Mouse (Mus musculus): Measurements from ENCODE around the gene Ppfia4.

The Ppfia4 gene

DNA sequence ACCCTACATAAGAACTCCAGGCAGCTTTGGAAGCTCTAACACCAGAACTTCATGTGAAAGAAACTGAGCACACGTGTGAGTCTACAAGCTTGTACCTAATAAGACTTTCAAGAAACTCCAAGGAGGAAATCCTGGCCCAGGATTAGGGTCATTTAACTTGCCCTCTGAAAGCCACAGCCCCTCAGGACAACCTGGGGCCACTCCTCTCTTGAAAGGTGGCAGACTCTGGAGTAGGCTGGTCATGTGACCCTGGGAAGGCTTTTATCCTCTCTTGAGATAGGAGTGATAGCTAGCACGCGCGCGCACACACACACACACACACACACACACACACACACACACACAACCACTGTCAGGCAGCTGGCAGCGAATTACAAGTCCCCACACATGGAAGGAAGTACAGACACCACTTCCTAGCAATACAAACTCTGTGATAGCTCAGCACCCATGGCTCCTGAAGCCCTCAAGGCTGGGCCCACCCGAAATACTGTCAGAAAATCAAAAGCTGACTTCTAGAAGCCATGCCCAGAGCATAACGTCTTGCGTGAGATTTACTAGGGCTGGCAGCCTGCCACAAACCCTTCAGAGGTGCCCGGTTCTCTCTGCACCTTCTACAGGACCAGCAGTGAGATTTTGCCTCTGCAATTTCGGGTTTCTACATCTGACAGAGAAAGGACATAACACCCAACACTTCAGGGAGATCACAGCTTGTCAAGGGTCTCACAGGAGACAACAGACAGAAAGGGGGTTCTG, 4.4 kb upstream of the Ppfia4 start:
- no peak for DNase-seq

DNA sequence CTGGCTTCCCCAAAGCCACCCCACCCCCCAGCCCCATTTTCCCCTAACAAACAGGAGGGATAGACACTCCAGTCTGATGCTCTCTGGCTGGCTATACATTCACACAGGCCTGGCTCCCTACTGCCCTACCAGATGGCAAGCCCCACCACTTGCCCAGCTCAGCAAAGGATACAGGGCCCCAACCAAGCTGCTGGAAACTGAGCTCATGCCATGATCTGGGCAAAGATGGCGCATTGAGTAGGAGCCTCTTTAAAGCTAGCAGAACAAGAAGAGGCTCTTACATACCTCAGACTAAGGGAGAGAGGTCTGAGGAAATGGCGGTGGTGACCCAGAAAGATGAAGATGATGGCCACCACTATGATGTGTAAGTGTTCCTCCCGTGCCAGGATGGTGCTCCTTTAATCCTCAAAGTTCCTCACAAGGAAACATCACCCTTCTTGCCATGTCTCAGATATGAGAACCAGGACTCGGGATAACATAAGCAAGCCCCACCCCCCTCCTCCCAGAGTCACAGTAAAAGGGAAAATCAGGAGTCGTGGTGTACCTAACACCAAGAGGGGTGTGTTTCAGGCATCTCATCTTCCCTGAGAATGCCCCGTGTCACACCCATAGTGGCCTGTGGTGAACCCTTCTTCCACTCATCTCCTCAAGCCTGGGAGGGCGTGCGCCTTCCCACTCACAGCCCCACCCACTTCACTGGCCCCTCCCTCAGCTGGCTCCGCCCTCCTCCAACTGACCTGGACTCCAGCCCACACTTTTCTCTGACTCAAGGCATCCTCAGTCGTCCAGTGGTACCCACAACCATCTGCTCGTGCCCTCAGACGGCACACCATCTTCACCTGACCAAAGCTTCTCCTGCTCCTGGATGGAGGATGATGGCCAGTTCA, 3.4 kb upstream of the Ppfia4 start:
- no peak for DNase-seq

GRCm38 (mm10) chr1:134335211-134335923, 2.6 kb upstream of the Ppfia4 start:
- DNase-seq = no peak

- no peak for DNase-seq
These were observed 1.5 kb upstream of the Ppfia4 start for GRCm38 (mm10) chr1:134334111-134334827.

DNA sequence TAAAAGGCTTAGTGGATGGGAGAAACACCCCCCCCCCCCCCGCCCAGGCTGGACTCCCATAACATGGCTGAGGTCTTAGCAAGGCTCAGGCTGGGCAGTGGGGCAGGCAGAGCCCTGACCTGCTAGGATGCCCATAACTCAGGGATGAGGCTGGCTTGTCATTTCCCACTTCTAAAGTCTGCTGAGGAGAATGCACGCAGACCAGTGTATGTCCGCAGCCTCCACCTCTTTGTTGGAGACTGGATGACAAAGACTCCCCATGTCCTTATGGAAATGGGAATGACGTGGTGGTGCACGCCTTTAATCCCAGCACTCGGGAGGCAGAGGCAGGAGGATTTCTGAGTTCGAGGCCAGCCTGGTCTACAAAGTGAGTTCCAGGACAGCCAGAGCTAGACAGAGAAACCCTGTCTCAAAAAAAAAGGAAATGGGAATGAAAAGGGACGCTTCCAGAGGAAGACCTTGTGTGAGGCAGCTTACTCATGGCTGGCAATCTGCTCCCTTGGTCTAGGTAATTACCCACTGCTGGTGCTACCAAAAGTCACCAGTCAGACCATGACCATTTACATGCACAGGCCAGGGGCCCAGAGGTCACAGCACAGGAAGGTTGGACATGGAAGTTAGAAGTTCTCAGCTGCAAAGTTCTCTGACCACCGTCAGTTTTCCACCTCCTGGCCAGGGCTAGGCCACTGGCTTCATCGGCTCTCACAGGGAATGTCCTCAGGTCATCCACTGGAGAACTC, 813 bp upstream of the Ppfia4 start:
- no peak for DNase-seq

- DNase-seq = peak in 1 of 2 experiments; percentile 32
These were observed 671 bp downstream of the Ppfia4 start for GRCm38 (mm10) chr1:134331879-134332635.

GRCm38 (mm10) chr1:134326841-134327346, 5.8 kb downstream of the Ppfia4 start:
- DNase-seq = no peak

DNA sequence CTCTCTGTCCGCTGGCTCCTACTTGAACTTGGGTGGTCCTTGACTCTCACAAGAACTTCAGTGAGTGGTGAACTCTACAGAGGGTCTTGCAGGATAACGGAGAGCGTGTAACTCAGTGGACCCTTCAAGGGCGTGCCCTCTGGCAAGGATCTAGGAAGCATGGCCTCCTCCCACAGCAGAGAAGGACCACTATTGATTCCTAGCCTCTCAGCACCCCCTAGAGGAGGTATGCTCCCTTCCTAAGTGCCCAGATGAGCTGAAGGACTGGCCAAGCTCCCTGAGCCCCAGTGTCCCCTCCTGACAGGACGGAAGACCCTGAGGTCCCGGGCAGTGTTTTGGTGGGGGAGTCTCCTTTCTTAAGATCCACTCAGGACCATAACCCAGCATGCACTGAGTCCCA, 10.1 kb downstream of the Ppfia4 start:
- no peak for DNase-seq

DNA sequence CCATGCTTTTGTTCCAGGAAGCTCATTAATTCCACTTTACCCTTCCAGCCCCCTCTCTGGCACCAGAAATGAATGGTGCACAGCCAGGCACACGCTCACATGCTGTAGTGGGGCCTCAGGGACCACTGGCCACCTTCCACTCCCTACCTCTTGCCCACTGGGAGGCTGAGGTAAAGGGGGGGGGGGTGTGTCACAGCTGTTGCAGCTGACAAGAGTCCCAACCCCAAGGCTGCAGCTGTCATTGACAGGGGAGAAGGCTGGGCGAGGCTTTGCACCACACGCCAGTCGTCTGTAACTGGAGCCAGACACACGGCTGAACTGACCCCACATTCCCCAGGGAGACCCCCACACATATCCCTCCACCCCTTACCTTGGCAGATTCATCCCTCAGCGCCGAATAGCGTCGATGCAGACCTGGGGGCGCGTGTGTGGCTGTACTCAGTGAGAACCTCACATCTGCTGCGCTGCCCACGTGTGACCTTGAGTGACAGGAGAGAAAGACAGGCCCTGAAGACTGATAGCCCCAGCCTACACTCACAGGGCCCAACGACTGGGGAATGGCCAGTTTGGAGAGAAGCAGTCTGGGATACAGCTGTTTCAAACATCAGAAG, 11.9 kb downstream of the Ppfia4 start:
- DNase-seq = no peak

DNA sequence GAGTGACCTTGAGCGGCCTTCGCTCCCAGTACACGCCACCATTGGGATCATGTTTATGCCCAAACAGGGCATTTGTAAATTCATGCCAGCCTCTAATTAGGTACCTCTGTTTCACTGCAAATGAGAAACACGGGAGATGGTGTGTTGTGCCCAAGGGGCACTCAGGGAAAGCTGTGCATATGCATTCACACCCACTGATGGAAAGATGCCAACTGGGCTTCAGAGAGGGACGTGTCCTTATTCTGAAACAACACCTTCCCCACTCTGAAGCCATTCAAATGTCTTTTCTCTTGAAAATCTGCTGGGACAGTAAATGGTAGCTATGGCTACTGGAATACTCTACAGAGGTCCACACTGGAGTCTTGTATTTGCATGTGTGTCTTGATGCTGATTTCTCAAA, 14.5 kb downstream of the Ppfia4 start:
- no peak for DNase-seq

- DNase-seq = no peak
These were observed 16.4 kb downstream of the Ppfia4 start for GRCm38 (mm10) chr1:134316361-134316760.

GRCm38 (mm10) chr1:134315181-134315580, 17.5 kb downstream of the Ppfia4 start:
- no peak for DNase-seq

GRCm38 (mm10) chr1:134311760-134312159, 21.0 kb downstream of the Ppfia4 start:
- no peak for DNase-seq

GRCm38 (mm10) chr1:134310729-134311128, 22.0 kb downstream of the Ppfia4 start:
- no peak for DNase-seq

DNA sequence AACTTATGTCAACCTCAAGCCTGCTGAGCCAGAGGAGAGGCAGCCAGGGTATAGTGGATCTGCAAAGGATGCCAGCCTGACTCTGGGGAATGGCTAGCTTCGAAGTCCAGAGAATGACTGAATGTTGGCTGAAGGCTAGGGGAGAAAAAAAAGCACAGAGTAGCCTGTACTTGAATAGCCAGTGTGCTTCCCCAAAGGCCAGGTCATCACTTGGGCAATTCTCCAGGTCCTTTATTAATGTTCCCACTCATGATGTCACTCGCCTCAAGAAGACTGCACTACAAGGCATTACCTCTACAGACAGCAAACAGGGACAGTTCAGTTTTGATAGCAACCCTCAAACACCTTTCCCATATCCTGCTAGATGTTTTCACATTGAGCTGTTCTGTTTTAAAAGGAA, 22.4 kb downstream of the Ppfia4 start:
- no peak for DNase-seq

DNA sequence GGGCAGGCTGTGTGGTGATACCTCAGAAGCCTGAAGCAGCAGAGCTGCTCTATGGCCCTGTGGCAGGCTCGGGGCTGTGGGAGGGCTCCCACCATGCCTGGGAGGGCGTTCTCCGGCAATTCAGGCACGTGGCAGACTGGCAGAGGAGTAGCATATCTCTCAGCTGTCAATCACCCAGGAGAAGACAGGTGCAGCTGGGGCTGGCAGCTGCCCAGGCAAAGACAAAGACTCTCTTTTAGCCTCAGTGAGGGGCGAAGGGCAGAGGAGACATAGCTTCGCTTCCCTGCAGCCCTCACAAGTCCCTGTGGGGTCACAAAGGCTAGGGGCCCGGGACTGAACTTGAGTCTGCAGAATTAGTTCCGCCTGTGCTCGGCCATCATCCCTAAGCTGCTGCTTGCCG, 25.3 kb downstream of the Ppfia4 start:
- DNase-seq = no peak

GRCm38 (mm10) chr1:134304940-134305339, 27.8 kb downstream of the Ppfia4 start:
- DNase-seq = no peak

GRCm38 (mm10) chr1:134302568-134303238, 30.0 kb downstream of the Ppfia4 start:
- no peak for DNase-seq

DNA sequence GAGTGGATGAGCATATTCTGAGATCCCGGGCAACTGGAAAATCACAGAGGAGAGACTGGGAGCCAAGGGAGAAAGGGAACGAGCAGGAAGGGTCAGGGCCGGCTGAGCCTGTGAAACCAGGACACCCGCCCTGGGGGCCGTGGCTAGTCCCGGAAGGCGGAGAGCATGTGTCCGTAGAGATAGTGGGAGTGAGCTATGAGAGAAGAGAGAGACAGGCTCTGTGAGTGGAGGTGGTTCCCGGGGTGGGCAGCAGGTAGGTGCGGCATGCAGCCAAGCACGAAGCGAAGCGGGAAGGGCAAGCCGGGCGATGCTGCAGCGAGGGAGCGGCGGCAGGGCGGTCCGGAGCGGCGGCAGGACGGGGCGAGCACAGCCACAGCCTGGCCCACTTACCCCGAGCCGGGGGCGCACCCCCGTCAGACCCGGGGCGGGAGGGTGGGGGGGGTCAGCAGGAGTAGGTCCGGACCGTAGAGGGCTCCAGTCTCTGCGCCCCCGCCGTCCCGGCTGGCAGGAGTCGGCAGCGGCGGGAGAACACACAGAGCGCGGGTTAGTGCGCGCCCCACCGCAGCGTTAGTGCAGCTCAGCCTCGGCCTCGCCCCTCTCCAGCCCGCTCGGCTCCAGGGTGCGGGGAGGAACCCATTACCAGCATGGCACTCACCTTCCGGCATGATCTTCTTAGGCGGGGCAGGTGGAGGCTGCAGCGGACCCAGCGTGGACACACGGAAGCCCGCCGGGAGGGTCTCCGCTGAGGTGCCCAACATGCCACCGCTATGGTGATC, 33.9 kb downstream of the Ppfia4 start:
- no peak for DNase-seq

Data from thymus, adult 18-20 months (tissue).